Mouse (Mus musculus) layer of hippocampus, postnatal 25 days (tissue): ENCODE results near the gene Hunk. TPM values are rescaled to one million over a fixed set of nuclear protein-coding genes. Genes with fewer than 3 reads are reported as not detected.

Experiments
- DNase-seq, 2 experiments: peaks; one replicate each; pipeline ENCODE4 v3.0.0; 2022; ENCODE audit warnings: mixed read lengths in 2 of 2, low spot score in 1 of 2; ENCODE audit errors: extremely low spot score in 1 of 2
- total RNA-seq, 2 experiments: library from RNA; stranded (reverse); gene quantifications; 2 replicates each; pipeline ENCODE4 v1.2.3; 2021

Gene Hunk
- total RNA-seq, 2 experiments from 2014 or later = 24.6 to 30.7 TPM

- DNase-seq = no peak
Observed at GRCm38 (mm10) chr16:90542383-90542782, 156.6 kb downstream of the Hunk start.

GRCm38 (mm10) chr16:90544175-90544574 lies 158.4 kb downstream of the Hunk start:
- DNase-seq = no peak

- DNase-seq = no peak
Observed at GRCm38 (mm10) chr16:90545509-90545908, 159.7 kb downstream of the Hunk start.

DNA sequence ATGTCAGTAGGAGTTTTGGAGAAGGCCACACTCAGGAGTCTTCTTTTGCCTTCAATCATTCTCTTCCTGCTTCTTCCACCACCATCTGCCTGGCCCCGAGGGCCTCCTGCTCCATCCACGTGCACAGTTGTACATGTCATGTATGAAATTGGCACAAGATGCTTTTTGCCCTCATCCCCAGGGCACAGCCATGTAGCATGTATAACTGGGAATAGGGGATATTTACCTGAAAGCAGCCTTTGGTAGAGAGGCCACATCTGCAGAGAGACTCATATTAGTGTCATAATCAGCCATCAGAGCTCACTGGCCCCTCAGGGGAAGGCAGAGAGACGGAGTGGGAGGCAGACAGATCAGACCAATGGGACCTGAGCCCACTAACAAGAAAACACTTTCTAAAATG lies 160.8 kb downstream of the Hunk start:
- DNase-seq = no peak

DNA sequence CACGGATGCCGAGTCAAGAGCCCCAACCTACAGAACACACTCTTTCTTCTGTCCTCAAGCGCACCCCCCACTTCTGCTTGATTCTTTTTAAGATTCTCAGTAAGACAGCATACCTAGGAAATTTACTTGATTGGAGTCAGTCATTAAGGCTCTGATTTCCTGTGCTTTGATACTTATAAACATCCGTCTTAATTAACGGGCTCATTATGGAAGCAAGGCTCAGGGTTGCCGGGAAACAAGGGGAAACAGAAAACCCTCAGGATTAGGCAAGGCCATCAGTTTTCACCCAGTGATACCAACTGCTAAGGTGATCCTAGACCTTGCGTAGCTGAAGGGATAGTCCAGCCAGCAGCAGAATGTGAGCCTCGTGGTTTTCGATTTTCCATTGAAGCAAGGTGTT lies 162.2 kb downstream of the Hunk start:
- no peak for DNase-seq

Other genes with a start within 250 kb of the Hunk start
- gene Tiam1, start 242.2 kb upstream of the Hunk start, total RNA-seq = 100 to 1,000 TPM in 1 of 2 experiments, 10 to 100 TPM in 1; 93.4 to 114 TPM
- 100 to 1,000 TPM; 357 to 406 TPM for gene Sod1, start 165.3 kb upstream of the Hunk start, total RNA-seq
- gene Scaf4, start 101.5 kb upstream of the Hunk start, total RNA-seq = 10 to 100 TPM; 39.5 to 56.4 TPM